Mouse (Mus musculus) midbrain, postnatal 0 days (tissue): ENCODE measurements around the gene Eml3. TPM values are rescaled to one million over a fixed set of nuclear protein-coding genes. Genes with fewer than 3 reads are reported as not detected.

Experiments used
- ATAC-seq: fragments of 200-750 bp; cut with Nextera tagmentation; 2 replicates; pipeline ENCODE4 v1.8.0; 2017; ENCODE audit warnings: moderate number of reproducible peaks, mild to moderate bottlenecking, moderate TSS enrichment, moderate library complexity; ENCODE audit not compliant: low FRiP score
- DNase-seq: peaks from one replicate; pipeline ENCODE4 v3.0.0-alpha.2; 2015; ENCODE audit warnings: low spot score
- H3K27ac ChIP-seq: fragments of 300-500 bp; sonication (generic); 2 replicates; pipeline ENCODE4 v1.5.1; 2014; ENCODE audit warnings: low read depth, mild to moderate bottlenecking, low read length, mixed read lengths
- H3K27me3 ChIP-seq: fragments of 300-500 bp; sonication (generic); 2 replicates; pipeline ENCODE4 v1.6.1; 2014; ENCODE audit warnings: low read length, control low read depth, mixed read lengths; ENCODE audit not compliant: insufficient read depth
- H3K36me3 ChIP-seq: fragments of 300-500 bp; sonication (generic); 2 replicates; pipeline ENCODE4 v1.6.1; 2014; ENCODE audit warnings: low read length, control low read depth, mixed read lengths; ENCODE audit not compliant: insufficient read depth
- H3K4me1 ChIP-seq: fragments of 300-500 bp; sonication (generic); 2 replicates; pipeline ENCODE4 v1.6.1; 2014; ENCODE audit warnings: mild to moderate bottlenecking, control low read depth, antibody characterized with exemption, low read length, mixed read lengths; ENCODE audit not compliant: insufficient read depth
- H3K4me2 ChIP-seq: fragments of 300-500 bp; sonication (generic); 2 replicates; pipeline ENCODE4 v1.6.1; 2014; ENCODE audit warnings: low read depth, mild to moderate bottlenecking, low read length, mixed read lengths; ENCODE audit not compliant: poor library complexity, severe bottlenecking
- H3K4me3 ChIP-seq: fragments of 300-500 bp; sonication (generic); 2 replicates; pipeline ENCODE4 v1.5.1; 2014; ENCODE audit warnings: low read depth, mild to moderate bottlenecking, low read length, moderate library complexity
- H3K9ac ChIP-seq: fragments of 300-500 bp; sonication (generic); replicated peaks from 2 replicates; pipeline ENCODE4 v1.6.1; 2014; ENCODE audit warnings: mild to moderate bottlenecking, low read length, moderate library complexity, mixed read lengths; ENCODE audit not compliant: poor library complexity, severe bottlenecking
- H3K9me3 ChIP-seq: fragments of 300-500 bp; sonication (generic); 2 replicates; pipeline ENCODE4 v1.6.1; 2016; ENCODE audit warnings: low read length, control low read depth
- CTCF ChIP-seq: IDR thresholded peaks from 2 replicates; pipeline ENCODE4 v1.5.1; 2016; ENCODE audit warnings: antibody characterized with exemption, mild to moderate bottlenecking
- whole genome bisulfite sequencing: fragments of 180-500 bp; shearing (Covaris S2); extraction: QIAGEN DNeasy Blood & Tissue Kit; methylation state at CpG from one replicate; pipeline ENCODE4 v1.1.7; 2014; 5-methylcytosine and 5-hydroxymethylcytosine counted together
- polyA plus RNA-seq: library from polyadenylated mRNA; unstranded; fragments of >200 nt; fragmentation: Nextera tagmentation; extraction: Ambion mirVana; gene quantifications from 2 replicates; pipeline ENCODE4 v1.2.1, GENCODE M21; 2015
- total RNA-seq: library from RNA; depleted of rRNA; stranded (reverse); fragments of >200 nt; gene quantifications from 2 replicates; pipeline ENCODE4 v1.2.3, GENCODE M21; 2014

Eml3 gene
- total and polyA plus RNA-seq, 2 experiments from 2014 or later, result 8.7 to 9.3 TPM

DNA sequence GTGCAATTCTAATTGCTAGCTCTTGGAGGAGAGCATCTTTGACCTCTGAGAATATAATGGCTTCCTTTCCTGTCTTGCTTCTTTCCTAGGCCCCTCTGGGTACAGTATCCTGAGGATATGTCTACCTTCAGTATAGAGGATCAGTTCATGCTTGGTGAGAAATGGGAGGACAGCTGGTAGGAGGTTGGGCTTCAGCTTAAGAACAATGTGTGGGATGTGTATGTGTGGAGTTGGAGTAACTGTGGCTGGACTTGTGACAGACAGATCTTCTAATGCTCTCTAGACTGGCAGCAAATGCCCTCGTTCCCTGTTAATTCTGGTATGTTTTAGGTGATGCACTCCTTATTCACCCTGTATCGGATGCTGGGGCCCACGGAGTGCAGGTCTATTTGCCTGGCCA lies 15.1 kb upstream of the Eml3 start:
- H3K27ac ChIP-seq, result no peak overlapping the region
- no peak overlapping the region for H3K4me2 ChIP-seq
- no peak overlapping the region for H3K9ac ChIP-seq
- ATAC-seq (no peak), DNase-seq (no peak)
- no peak overlapping the region for H3K4me3 ChIP-seq
- H3K36me3 ChIP-seq, result peaks cover 67% of the 10 kb centered on the region
- H3K9me3 ChIP-seq, result no peaks in the 10 kb centered on the region
- no peak for TF ChIP-seq CTCF
- WGBS, result 96% methylated on average over 3 of the region's 3 CpGs
- H3K27me3 ChIP-seq, result no peaks in the 10 kb centered on the region
- H3K4me1 ChIP-seq, result no peaks in the 10 kb centered on the region

- no peak for ATAC-seq
- no peak for TF ChIP-seq CTCF
Measured at GRCm38 (mm10) chr19:8919000-8919399, 10.4 kb upstream of the Eml3 start.

DNA sequence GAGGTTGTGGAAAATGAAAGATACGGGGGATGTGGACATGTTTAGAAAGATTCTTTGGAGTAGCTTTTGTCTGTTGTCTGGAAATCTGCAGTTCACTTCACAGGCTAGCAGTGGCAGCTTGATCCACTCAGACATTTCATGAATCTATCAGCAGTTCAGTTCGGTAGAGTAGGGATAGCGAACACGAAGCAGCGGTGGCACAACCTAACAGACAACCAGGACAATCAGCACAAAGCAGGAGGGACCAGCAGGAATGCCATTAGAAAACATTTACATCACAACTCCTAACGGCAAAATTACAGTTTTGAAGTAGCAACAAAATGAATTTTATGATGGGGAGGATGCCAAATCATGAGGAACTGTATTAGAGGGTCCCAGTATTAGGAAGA lies 9.7 kb upstream of the Eml3 start:
- no peaks in the 10 kb centered on the region for H3K27me3 ChIP-seq
- peaks cover 17% of the 10 kb centered on the region for H3K36me3 ChIP-seq
- H3K4me2 ChIP-seq, result peak overlapping the region; percentile 86
- TF ChIP-seq CTCF, result no peak
- 62% methylated on average over 6 of the region's 6 CpGs for WGBS
- H3K4me3 ChIP-seq, result peak overlapping the region; percentile 85
- no peak for ATAC-seq
- no peaks in the 10 kb centered on the region for H3K9me3 ChIP-seq
- H3K4me1 ChIP-seq, result peaks cover 5% of the 10 kb centered on the region; the same call in 1 of the 2 replicates
- no peak for DNase-seq
- H3K27ac ChIP-seq, result peak overlapping the region; percentile 78
- no peak overlapping the region for H3K9ac ChIP-seq

More at GRCm38 (mm10) chr19:8919000-8919399, 10.4 kb upstream of the Eml3 start:
- no peaks in the 10 kb centered on the region for H3K27me3 ChIP-seq
- H3K27ac ChIP-seq, result no peak overlapping the region
- H3K4me1 ChIP-seq, result peaks cover 5% of the 10 kb centered on the region; the same call in 1 of the 2 replicates
- H3K9ac ChIP-seq, result no peak overlapping the region
- H3K36me3 ChIP-seq, result peaks cover 23% of the 10 kb centered on the region
- no peaks in the 10 kb centered on the region for H3K9me3 ChIP-seq
- no peak overlapping the region for H3K4me3 ChIP-seq
- 93% methylated on average over 3 of the region's 3 CpGs for WGBS
- no peak for DNase-seq
- H3K4me2 ChIP-seq, result no peak overlapping the region

DNA sequence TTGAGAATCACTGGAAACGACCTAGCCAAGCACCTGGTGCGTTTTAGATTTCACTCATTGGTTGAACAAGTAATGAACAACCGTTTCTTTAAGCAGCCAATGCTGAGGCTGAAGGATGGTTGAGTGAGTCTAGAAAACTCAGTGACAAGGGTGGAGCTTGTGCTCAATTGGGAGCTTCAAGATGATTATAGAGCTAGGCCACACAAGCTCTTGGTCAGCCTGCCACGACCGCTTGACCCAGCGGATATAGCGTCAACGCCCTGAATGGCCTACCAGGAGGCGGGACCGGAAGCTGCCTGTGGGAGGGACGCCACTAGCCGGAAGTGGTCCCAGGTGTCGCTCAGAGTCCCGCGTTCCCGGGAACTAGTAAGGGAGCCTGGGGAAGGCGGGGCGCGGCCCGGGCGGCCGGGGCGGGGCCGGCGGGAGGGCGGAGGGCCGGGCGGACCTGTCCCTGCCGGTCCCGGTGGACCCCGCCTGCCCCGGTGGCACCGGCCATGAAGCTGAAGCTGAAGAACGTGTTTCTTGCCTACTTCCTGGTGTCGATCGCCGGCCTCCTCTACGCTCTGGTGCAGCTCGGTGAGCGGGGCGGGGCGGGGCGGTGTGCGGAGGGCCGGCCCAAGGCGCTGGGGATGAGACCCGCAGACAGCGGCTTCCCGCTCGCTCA lies 9.1 kb upstream of the Eml3 start, which contains the start of gene B3gat3:
Gene B3gat3 (plus strand): TSS at position 302 of the 664 bp plus-strand sequence.
- Histone ChIP-seq H3K9ac (peak within 1 kb of the TSS; percentile 84), H3K4me2 (peak within 1 kb of the TSS; percentile 86), H3K36me3 (peaks cover 13% of the 10 kb centered on the region), H3K27me3 (no peaks in the 10 kb centered on the region), H3K27ac (peak within 1 kb of the TSS; percentile 78), H3K4me1 (peaks cover 5% of the 10 kb centered on the region; the same call in 1 of the 2 replicates), H3K9me3 (no peaks in the 10 kb centered on the region), H3K4me3 (peak within 1 kb of the TSS; percentile 85)
- 3% methylated on average over 36 of the region's 50 CpGs for WGBS
- DNase-seq, result peak; percentile 96
- no peak for TF ChIP-seq CTCF
- ATAC-seq, result peak; percentile 96

GRCm38 (mm10) chr19:8920836-8921291 lies 8.5 kb upstream of the Eml3 start:
- peak; percentile 53 for ATAC-seq
- Histone ChIP-seq H3K4me1 (peaks cover 5% of the 10 kb centered on the region; the same call in 1 of the 2 replicates), H3K9me3 (no peaks in the 10 kb centered on the region), H3K4me3 (peak overlapping the region; percentile 85), H3K9ac (peak overlapping the region; percentile 84), H3K27me3 (no peaks in the 10 kb centered on the region), H3K36me3 (peaks cover 12% of the 10 kb centered on the region), H3K27ac (peak overlapping the region; percentile 78), H3K4me2 (peak overlapping the region; percentile 86)
- WGBS, result under 1% methylated on average over 6 of the region's 6 CpGs
- no peak for TF ChIP-seq CTCF
- DNase-seq, result peak; percentile 56

- ATAC-seq (no peak), DNase-seq (no peak)
- Histone ChIP-seq H3K4me3 (no peak overlapping the region), H3K9ac (no peak overlapping the region), H3K27ac (no peak overlapping the region), H3K27me3 (no peaks in the 10 kb centered on the region), H3K4me2 (peak overlapping the region; percentile 86; the same call in 1 of the 2 replicates), H3K36me3 (peaks cover 14% of the 10 kb centered on the region), H3K9me3 (no peaks in the 10 kb centered on the region), H3K4me1 (peaks cover 5% of the 10 kb centered on the region; the same call in 1 of the 2 replicates)
- no peak for TF ChIP-seq CTCF
- 83% methylated on average over 9 of the region's 9 CpGs for WGBS
Measured at GRCm38 (mm10) chr19:8921741-8922140, 7.6 kb upstream of the Eml3 start.
